Mouse (Mus musculus): ENCODE results near the gene Sult1a1.
"Not testable (repeated sequence)": the region's sequence is repeated elsewhere in the genome, so short reads cannot be mapped to it uniquely, and the experiment has no call there.

Gene Sult1a1

DNA sequence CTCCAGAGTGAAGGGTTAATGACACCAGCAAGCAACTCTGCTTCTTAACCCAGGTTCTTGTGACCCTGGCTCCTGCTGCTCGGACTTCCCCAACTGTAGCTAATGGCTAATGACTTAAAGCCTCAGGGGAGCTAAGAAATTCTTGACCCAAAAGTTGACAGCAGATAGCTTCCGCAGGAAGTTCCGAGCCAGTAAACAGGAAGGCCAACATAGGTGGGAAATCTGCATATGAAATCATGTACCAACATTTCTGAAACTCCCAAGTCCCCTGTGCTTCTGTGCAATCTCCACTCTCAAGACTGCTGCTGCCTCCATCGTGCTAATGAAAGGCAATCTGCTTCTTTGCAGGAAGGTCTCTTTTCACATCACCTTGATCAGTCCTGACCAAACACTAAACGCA, 30.5 kb downstream of the Sult1a1 start:
- peaks cover 53% of the 10 kb centered on the region for H3K4me1 ChIP-seq (replicated peaks; ENCODE audit: low read depth, low read length)
- no peak for TF ChIP-seq NANOG (IDR thresholded peaks at IDR 0.05; ENCODE audit: borderline replicate concordance, low read length)
- no peak for TF ChIP-seq POU5F1 (IDR thresholded peaks at IDR 0.05; ENCODE audit: borderline replicate concordance, low read length)
- TF ChIP-seq CTCF (conservative IDR thresholded peaks at IDR 0.05; ENCODE audit: low read length), result no peak
- H3K4me3 ChIP-seq (replicated peaks; ENCODE audit: low read length), result no peak overlapping the region
- no peaks in the 10 kb centered on the region for H3K9me3 ChIP-seq (ENCODE audit: low read length)
- H3K27me3 ChIP-seq (ENCODE audit: insufficient read depth, low read length), result no peaks in the 10 kb centered on the region
- H3K36me3 ChIP-seq (ENCODE audit: insufficient read depth, low read length), result 0 out of 2 replicates have a peak, but pooled peaks cover under 1% of the 10 kb centered on the region

DNA sequence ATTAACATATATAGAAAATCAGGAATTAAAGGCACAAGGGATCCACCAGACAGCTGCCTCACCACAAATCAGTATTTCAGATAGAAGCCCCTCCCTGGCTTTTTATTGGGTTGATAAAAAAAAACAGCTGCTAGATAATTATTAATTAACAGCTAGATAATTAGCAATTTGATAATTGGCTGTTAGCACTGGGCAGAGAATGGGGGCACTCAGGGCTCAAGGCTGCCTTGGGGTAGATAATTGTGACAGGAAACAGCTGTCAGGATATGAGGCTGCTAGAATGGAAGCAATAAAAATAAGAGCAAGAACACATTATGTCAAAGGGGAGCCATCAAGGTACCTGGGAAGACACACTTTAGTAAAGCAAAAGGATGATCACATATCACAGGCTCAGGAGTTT, 31.3 kb downstream of the Sult1a1 start:
- peaks cover 47% of the 10 kb centered on the region for H3K4me1 ChIP-seq (replicated peaks; ENCODE audit: low read depth, low read length)
- no peak for TF ChIP-seq POU5F1 (IDR thresholded peaks at IDR 0.05; ENCODE audit: borderline replicate concordance, low read length)
- no peak for TF ChIP-seq CTCF (conservative IDR thresholded peaks at IDR 0.05; ENCODE audit: low read length)
- no peak for TF ChIP-seq NANOG (IDR thresholded peaks at IDR 0.05; ENCODE audit: borderline replicate concordance, low read length)
- H3K36me3 ChIP-seq (ENCODE audit: insufficient read depth, low read length), result no peaks in the 10 kb centered on the region
- H3K9me3 ChIP-seq (ENCODE audit: low read length), result no peaks in the 10 kb centered on the region
- H3K27me3 ChIP-seq (ENCODE audit: insufficient read depth, low read length), result no peaks in the 10 kb centered on the region
- no peak overlapping the region for H3K4me3 ChIP-seq (replicated peaks; ENCODE audit: low read length)

DNA sequence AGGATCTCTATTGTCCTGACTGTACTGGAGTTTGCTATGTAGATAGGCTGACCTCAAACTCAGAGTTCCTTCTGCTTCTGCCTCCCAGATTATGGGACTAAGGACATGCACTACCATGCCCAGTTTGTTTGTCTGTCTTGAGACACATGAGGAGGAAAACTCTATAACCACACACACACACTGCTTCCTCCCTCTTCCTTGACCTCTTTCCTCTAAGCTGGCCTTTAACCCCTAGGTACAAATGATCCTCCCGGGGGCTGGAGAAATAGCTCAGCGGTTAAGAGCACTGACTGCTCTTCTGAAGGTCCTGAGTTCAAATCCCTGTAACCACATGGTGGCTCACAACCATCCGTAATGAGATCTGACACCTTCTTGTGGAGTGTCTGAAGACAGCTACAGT, 31.9 kb downstream of the Sult1a1 start:
- Histone ChIP-seq H3K36me3 (ENCODE audit: insufficient read depth, low read length) (no peaks in the 10 kb centered on the region), H3K9me3 (ENCODE audit: low read length) (no peaks in the 10 kb centered on the region), H3K4me1 (replicated peaks; ENCODE audit: low read depth, low read length) (peaks cover 43% of the 10 kb centered on the region), H3K4me3 (replicated peaks; ENCODE audit: low read length) (no peak overlapping the region), H3K27me3 (ENCODE audit: insufficient read depth, low read length) (no peaks in the 10 kb centered on the region)
- no peak for TF ChIP-seq CTCF (conservative IDR thresholded peaks at IDR 0.05; ENCODE audit: low read length)
- no peak for TF ChIP-seq POU5F1 (IDR thresholded peaks at IDR 0.05; ENCODE audit: borderline replicate concordance, low read length)
- no peak for TF ChIP-seq NANOG (IDR thresholded peaks at IDR 0.05; ENCODE audit: borderline replicate concordance, low read length)

DNA sequence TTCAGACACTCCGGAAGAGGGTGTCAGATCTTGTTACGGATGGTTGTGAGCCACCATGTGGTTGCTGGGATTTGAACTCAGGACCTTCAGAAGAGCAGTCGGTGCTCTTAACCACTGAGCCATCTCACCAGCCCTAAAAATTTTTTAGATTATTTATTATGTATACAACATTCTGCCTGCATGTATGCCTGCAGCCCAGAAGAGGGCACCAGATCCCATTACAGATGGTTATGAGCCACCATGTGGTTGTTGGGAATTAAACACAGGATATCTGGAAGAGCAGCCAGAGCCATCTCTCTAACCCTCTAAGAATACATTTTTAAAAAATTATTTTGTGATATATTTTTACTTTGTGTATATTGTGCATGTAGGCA, 33.0 kb downstream of the Sult1a1 start:
- not testable (repeated sequence) for H3K36me3 ChIP-seq (ENCODE audit: insufficient read depth, low read length); H3K4me3 ChIP-seq (replicated peaks; ENCODE audit: low read length); H3K9me3 ChIP-seq (ENCODE audit: low read length); H3K27me3 ChIP-seq (ENCODE audit: insufficient read depth, low read length)
- peaks cover 37% of the 10 kb centered on the region for H3K4me1 ChIP-seq (replicated peaks; ENCODE audit: low read depth, low read length)
- TF ChIP-seq CTCF (conservative IDR thresholded peaks at IDR 0.05; ENCODE audit: low read length), result peak; percentile 48

DNA sequence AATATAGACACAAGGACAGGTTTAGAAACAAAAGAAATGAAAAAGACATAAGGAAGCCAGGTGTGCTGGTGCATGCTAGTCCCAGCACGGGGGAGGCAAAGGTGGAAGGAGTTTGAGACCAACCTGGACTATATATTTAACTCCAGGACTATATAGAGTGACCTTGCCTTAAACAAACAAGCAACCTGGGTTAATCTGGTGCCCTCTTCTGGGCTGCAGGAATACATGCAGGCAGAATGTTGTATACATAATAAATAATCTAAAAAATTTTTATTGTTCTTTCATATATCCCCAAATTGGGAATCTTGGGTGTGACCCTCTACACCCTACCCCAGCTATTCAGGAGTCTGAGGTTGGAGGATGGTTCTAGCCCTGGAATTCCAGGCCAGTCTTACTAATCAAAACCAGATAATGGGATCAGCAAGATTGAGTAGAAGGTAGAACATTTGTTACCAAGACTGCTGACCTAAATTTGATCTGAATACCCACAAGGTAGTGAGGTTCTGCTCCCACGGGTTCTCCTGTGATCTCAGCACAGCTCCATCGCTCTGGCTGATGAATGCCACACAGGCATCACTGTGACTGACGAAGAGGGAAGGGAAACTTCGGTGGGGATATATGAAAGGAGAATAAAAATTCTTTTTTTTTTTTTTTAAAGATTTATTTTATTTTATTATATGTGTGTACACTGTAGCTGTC, 33.5 kb downstream of the Sult1a1 start:
- H3K36me3 ChIP-seq (ENCODE audit: insufficient read depth, low read length), result no peaks in the 10 kb centered on the region
- peaks cover 37% of the 10 kb centered on the region for H3K4me1 ChIP-seq (replicated peaks; ENCODE audit: low read depth, low read length)
- no peak; the same call in 1 of the 2 replicates for TF ChIP-seq CTCF (conservative IDR thresholded peaks at IDR 0.05; ENCODE audit: low read length)
- TF ChIP-seq POU5F1 (IDR thresholded peaks at IDR 0.05; ENCODE audit: borderline replicate concordance, low read length), result no peak
- no peak for TF ChIP-seq NANOG (IDR thresholded peaks at IDR 0.05; ENCODE audit: borderline replicate concordance, low read length)
- H3K27me3 ChIP-seq (ENCODE audit: insufficient read depth, low read length), result no peaks in the 10 kb centered on the region
- no peaks in the 10 kb centered on the region for H3K9me3 ChIP-seq (ENCODE audit: low read length)
- no peak overlapping the region for H3K4me3 ChIP-seq (replicated peaks; ENCODE audit: low read length)

DNA sequence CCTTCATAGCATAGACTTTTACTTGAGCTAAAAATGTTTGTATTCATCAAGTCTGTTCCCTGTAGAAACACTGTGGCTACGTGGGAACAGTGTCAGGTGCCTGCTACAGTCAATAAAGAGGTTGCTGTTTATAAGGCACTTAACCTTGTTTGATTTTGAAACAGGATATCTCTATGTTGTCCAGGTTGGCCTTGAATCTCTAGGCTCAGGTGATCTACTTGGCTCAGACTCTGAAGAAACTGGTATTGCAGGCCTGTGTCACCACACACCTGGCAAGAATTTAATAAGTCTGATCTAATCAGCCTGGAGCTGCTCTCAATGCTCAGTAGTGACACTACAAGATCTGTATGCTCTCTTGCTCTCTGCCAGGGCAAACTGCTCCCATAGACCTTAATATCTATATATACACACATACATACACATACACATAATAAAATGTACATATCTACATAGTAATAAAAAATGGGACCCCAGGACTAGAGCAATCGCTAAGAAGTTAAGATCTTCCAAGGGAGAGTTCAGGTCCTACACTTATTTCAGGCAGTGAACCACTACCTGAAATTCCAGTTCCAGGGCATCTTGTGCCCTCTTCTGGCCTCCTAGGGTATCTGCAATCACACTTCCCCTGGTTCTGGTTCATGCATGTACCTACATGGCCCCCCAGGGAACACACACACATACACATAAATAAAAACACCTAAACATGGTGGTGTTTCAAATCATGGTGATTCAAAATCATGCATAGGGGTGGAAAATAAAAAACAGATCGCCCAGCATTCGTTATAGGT, 39.3 kb downstream of the Sult1a1 start:
- no peaks in the 10 kb centered on the region for H3K27me3 ChIP-seq (ENCODE audit: insufficient read depth, low read length)
- TF ChIP-seq CTCF (conservative IDR thresholded peaks at IDR 0.05; ENCODE audit: low read length) (peak; percentile 75), POU5F1 (IDR thresholded peaks at IDR 0.05; ENCODE audit: borderline replicate concordance, low read length) (no peak)
- H3K4me3 ChIP-seq (replicated peaks; ENCODE audit: low read length), result no peak overlapping the region
- no peaks in the 10 kb centered on the region for H3K36me3 ChIP-seq (ENCODE audit: insufficient read depth, low read length)
- peaks cover 38% of the 10 kb centered on the region for H3K4me1 ChIP-seq (replicated peaks; ENCODE audit: low read depth, low read length)
- no peaks in the 10 kb centered on the region for H3K9me3 ChIP-seq (ENCODE audit: low read length)

DNA sequence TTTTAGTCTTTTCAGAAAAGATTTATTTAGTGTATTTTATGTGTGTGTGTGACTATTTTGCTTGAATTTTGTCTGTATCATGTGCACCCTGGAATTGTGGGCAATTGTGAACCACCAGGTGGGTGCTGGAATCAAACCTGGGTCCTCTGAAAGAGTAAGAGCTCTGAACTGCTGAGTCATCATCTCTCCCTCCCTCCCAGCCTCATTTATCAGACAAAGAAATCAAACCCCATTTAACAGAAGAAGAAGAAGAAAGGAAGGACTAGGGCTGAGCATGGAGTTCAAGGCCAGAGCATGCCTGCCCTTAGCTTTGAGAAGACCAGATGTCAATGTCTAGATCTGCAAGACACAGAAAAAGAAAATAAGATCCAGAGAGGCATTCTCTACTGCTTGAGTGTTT, 40.9 kb downstream of the Sult1a1 start:
- H3K27me3 ChIP-seq (ENCODE audit: insufficient read depth, low read length), result no peaks in the 10 kb centered on the region
- H3K4me3 ChIP-seq (replicated peaks; ENCODE audit: low read length), result no peak overlapping the region
- TF ChIP-seq NANOG (IDR thresholded peaks at IDR 0.05; ENCODE audit: borderline replicate concordance, low read length) (no peak), CTCF (conservative IDR thresholded peaks at IDR 0.05; ENCODE audit: low read length) (no peak), POU5F1 (IDR thresholded peaks at IDR 0.05; ENCODE audit: borderline replicate concordance, low read length) (no peak)
- H3K9me3 ChIP-seq (ENCODE audit: low read length), result no peaks in the 10 kb centered on the region
- H3K36me3 ChIP-seq (ENCODE audit: insufficient read depth, low read length), result no peaks in the 10 kb centered on the region
- H3K4me1 ChIP-seq (replicated peaks; ENCODE audit: low read depth, low read length), result peaks cover 38% of the 10 kb centered on the region

DNA sequence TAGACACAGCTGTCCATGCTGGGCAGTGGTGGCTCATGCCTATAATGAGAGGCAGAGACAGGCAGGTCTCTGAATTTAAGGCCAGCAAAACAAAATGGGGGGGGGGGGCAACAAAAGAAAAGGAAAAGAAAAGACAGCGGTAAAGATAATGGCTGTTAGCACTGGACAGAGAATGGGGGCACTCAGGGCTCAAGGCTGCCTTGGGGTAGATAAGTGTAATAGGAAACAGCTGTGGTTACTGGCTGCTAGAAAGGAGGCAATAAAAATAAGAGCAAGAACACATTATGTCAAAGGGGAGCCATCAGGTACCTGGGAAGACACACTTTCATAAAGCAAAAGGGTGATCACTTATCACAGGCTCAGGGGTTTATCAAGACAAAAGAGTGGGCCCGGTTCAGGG, 43.8 kb downstream of the Sult1a1 start:
- Histone ChIP-seq H3K9me3 (ENCODE audit: low read length) (no peaks in the 10 kb centered on the region), H3K36me3 (ENCODE audit: insufficient read depth, low read length) (no peaks in the 10 kb centered on the region), H3K4me1 (replicated peaks; ENCODE audit: low read depth, low read length) (peaks cover 50% of the 10 kb centered on the region), H3K27me3 (ENCODE audit: insufficient read depth, low read length) (no peaks in the 10 kb centered on the region), H3K4me3 (replicated peaks; ENCODE audit: low read length) (no peak overlapping the region)
- TF ChIP-seq POU5F1 (IDR thresholded peaks at IDR 0.05; ENCODE audit: borderline replicate concordance, low read length) (no peak), CTCF (conservative IDR thresholded peaks at IDR 0.05; ENCODE audit: low read length) (no peak), NANOG (IDR thresholded peaks at IDR 0.05; ENCODE audit: borderline replicate concordance, low read length) (no peak)

All from E14TG2a.4 (cell line).